Mouse (Mus musculus): ENCODE measurements at regions not wholly inside any gene's neighbourhood (a gene's known extent, or its start where the extent isn't known, plus 50 kb on each side); places are given as distances from the start of the nearest gene placed in this dataset.
"Not testable (repeated sequence)": the region's sequence is repeated elsewhere in the genome, so short reads cannot be mapped to it uniquely, and the experiment has no call there.

GRCm38 (mm10) chr3:8310379-8311128 is 1299.3 kb downstream of the Zfp704 start:
- no peak for DNase-seq

GRCm38 (mm10) chr3:8307296-8307695 is 1302.6 kb downstream of the Zfp704 start:
- no peak for DNase-seq

DNA sequence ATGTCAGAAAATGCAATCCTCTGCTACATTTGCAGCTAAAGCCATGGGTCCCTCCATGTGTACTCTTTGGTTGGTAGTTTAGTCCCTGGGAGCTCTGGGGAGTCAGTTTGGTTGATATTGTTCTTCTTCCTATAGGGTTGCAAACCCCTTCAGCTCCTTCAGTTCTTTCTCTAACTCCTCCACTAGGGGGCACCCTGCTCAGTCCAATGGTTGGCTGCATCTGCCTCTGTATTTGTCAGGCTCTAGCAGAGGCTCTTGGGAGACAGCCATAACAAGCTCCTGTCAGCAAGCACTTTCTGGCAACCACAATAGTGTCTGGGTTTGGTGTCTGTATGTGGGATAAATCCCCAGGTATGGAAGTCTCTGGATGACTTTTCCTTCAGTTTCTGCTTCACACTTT is 1305.1 kb downstream of the Zfp704 start:
- no peak for DNase-seq

- no peak for DNase-seq
Observed at GRCm38 (mm10) chr3:8293036-8293435, 1316.8 kb downstream of the Zfp704 start.

DNA sequence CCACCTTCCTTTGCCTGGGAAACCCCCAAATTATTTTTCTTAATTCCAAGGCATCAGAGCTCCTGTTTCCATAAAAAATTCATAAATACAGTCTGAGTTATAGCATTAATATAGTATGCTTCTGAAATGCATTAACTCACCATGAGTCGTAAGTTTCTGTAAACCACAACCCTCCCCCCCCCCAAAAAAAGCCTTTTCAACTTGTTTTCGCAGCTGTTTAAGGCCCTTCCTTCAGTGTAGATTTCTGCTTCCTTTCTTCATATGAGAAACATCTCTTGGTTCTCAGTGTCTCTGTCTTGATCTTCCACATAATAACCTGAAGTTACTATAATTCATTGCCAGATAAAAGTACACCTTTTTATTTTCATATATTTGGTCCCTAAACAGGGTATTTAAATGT is 1320.3 kb downstream of the Zfp704 start:
- DNase-seq, result no peak

- no peak for DNase-seq
Observed at GRCm38 (mm10) chr3:8288437-8288836, 1321.4 kb downstream of the Zfp704 start.

GRCm38 (mm10) chr3:8284655-8285428 is 1325.0 kb downstream of the Zfp704 start:
- DNase-seq, result no peak

DNA sequence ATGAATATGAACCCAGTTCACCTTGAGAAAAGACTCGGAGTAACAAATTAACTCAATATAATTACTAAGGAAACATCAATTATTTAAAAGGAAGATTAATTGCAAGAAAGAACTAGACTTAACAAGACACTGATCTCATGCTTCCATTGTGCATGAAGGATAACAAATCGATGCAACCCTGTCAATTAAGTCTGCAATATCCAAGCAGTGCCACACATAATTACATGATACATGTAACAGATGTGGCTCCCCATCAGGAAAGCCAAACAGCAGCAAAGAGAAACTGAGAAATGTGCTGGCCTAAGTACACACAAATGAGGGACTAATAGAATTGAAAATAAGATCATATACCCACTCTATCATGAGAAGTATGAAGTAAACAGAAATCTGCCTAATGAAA is 1327.5 kb downstream of the Zfp704 start:
- no peak for DNase-seq

DNA sequence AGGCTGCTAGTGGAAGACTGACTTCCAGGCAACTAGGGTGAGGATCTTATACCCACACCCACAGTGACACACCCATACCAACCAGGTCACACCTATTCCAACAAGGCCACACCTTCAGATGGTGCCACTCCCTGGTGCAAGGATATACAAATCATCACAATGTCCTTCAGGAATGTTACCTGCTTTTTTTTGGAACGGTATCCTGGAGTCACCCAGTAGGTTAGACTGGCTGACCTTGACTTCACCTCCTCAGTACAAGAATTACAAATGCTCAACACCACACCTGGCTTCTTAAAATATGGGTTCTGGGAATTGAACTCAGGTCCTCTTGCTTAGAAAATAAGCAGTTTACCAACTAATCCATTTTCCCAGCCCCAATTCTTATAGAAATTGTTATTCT is 1333.2 kb downstream of the Zfp704 start:
- DNase-seq, result no peak

GRCm38 (mm10) chr3:8270935-8271298 is 1339.0 kb downstream of the Zfp704 start:
- no peak for DNase-seq

- DNase-seq, result no peak
Observed at GRCm38 (mm10) chr3:8270009-8270934, 1339.6 kb downstream of the Zfp704 start.

GRCm38 (mm10) chr3:8265783-8266182 is 1344.1 kb downstream of the Zfp704 start:
- no peak for DNase-seq

- no peak for DNase-seq
Observed at GRCm38 (mm10) chr3:8264366-8265033, 1345.4 kb downstream of the Zfp704 start.

DNA sequence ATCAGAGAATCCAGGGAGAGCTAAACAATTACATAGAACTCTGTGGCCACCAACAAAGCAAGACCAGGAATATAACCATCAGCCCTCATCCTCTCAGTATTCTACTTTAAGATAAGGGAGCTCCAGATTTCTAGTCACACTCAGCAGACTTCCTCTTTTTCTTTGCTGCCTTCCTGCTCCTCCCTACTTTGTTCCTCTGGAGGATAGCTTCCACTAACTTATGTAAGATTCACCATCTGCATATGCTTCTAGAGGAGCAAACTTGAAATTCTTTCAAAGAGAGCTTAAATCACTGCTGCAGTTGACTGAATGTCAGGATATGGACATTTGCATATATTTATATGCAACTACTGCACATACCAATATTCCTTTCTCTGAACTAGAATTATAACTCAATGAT is 1352.6 kb downstream of the Zfp704 start:
- no peak for DNase-seq

- no peak for DNase-seq
Observed at GRCm38 (mm10) chr3:8252311-8252710, 1357.6 kb downstream of the Zfp704 start.

DNA sequence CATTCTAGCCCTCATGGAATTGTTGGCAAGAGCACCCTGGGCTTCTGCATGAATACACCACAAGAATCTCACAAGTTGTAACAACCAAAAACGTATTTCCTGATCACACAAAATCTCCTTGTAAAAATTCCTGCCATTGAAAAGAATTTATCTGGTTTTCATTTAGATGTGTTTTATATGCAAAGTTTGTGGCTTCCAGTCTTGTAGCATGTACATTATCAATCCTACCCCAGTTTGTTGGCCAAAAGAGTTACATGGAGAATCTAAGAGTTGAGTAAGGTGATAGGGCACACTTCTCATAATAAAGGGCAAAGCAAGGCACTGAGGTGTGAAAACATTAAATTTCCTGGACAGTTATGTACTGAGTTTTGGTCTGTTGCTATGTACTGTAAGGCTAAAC is 1361.0 kb downstream of the Zfp704 start:
- DNase-seq, result no peak

DNA sequence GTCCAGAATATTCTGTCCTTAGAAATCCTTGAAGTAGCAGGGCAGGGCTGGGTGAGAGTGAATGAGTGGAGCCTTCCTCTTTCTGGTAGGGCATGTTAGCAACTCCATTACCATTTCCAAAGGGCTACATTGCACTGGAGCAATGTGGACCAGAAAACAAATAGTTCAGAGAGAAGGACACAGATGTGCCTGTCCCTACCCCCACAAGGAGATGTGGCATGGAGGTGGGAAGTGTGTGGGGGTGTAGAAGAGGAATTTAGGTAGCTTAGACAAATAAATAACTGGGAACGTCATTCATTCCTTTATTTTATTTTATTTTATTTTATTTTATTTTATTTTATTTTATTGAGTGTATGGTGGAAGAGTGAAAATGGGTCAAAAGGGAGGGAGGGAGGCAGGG is 1364.1 kb downstream of the Zfp704 start:
- peak; percentile 46 for DNase-seq

GRCm38 (mm10) chr3:8245195-8245789 is 1364.6 kb downstream of the Zfp704 start:
- DNase-seq, result peak; percentile 49

- DNase-seq, result not testable (repeated sequence)
Observed at GRCm38 (mm10) chr3:8244526-8245194, 1365.2 kb downstream of the Zfp704 start.

- DNase-seq, result no peak
Observed at GRCm38 (mm10) chr3:8206623-8207404, 1403.1 kb downstream of the Zfp704 start.

Data from adrenal gland, postnatal 10 days (tissue).